Mouse (Mus musculus) heart, postnatal 10 days (tissue): ENCODE results near the gene Rhbdd3. TPM values are rescaled to one million over a fixed set of nuclear protein-coding genes. Genes with fewer than 3 reads are reported as not detected.

Experiments used
- DNase-seq, 2 experiments: peaks; one replicate each; pipeline ENCODE4 v3.0.0; 2021
- intact Hi-C: fragments of 180-260 bp; cut with DNase I; formaldehyde crosslinking; loops from one replicate; pipeline ENCODE4 v1.15.1; 2025
- total RNA-seq, 2 experiments: library from RNA; stranded (reverse); gene quantifications; 2 replicates each; pipeline ENCODE4 v1.2.3; 2021

Rhbdd3 gene
- total RNA-seq, 2 experiments from 2014 or later = 19.7 to 19.9 TPM

DNA sequence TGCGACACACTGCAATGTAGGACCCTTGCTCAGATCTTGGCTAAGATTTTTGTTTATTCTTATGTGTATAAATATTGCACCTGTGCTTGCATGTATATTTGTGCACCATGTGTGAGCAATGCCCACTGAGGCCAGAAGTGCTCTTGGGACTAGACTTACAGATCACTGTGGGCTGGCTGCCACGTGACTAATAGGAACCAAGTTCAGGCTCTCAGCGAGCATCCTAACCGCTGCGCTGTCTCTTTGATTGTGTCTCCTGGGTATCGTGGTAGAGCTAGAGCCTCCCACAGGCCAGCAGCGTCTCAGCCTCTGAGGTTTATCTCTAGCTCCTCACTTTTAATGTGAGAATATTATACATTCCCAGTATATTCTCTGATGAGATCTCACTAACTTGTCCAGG, 14.9 kb downstream of the Rhbdd3 start:
- DNase-seq = no peak
- intact Hi-C loops = no loop called here

DNA sequence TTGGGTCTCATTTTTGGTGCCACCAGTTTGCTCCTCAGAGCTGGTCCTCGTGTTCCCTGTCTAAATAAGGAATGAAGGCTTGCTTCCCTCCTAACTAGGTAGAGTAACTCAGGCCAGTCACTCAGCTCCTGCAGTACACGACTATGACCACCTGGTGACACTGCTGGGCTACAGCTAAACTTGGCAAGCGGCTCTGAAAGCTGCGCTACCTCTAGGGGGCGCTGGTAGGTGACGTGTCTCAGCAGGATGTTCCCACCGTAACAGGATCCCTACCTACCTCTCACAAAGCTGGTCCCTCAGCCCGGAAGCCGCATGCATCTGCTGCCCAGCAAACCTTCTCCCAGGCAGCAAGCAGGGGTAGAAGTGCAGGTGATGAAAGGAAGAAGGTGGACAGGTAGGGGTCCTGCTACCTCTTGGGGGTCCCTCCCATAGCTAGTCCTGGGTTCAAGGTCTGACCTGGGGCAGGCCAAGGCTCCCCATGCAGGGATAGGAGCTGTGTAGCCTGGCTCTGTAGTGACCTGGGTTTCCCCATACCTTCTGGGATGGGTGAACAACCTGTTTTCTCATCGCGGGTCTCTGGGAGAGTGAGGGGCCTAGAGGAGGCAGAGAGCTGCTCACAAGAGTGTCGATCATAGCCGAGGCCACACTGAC, 16.3 kb downstream of the Rhbdd3 start:
- peak; percentile 88 to 95 for DNase-seq
- intact Hi-C loops = loop anchor here (5.0 kb wide), 4 partner anchors 62 to 362 kb away; no protein-coding TSS in a partner anchor

DNA sequence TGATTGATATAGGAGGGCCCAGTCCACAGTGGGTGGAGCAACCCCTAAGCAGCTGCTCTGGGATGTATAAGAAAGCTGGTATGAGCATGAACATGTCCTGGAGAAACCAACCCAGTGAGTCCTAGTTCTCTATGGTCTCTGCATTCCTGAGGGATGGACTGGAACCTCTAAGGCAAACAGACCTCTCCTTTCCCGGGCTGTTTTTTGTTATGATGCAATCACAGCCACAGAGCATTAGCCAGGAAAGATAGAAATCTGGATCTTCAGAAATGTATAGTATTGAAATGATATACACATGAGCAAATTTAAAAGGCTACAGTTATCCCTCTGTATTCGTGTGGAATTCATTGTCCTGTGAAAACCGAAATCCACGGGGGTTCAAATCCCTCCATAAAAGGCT, 27.0 kb downstream of the Rhbdd3 start:
- intact Hi-C loops = no loop called here
- no peak for DNase-seq

DNA sequence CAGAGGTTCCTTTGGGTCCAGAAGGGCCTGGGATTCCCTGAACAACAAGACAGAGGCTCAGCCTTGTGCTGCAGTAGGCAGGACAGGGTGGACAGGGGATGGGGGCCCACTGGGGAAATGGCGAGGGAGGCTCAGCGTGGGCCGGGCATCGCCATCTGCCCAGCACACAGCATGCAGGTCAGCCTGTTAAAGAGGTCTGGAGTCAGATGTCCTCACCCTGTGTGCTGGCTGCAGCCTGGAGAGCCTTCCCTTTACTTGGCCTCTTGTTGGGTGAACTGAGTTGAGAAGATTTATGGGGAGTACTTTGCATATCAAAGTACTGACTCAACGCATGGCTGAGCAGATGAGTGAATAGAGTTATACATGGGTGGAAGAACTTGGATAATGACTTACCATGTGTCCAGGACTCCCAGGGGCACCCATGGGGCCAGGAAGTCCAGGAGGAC, 30.3 kb downstream of the Rhbdd3 start:
- no peak for DNase-seq
- intact Hi-C loops = no loop called here

DNA sequence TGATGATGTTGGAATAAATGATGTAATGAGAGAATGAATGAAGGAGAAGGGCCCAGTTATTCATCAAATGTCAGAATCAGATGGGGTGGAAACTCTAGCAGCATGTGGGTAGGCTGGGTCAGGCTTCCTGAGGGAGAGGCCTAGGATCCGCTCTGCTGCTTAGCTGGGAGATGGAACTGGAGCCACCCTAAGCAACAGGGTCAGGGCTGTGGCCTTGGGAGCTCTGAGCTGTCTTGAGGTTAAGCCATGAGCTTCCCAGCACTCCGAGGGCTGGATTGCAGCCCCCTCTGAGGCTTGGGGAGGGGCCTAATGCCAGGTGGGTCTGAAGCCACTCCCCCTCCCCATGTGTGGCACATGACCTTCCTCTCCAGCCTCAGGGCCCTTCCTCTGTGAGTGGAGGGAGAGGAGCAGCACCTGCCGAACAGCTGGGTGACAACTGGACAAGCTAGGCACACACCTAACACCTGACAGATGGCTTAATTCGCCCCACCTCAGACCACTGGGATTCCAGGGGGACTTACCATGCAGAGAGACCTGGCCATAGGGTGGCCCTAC, 31.5 kb downstream of the Rhbdd3 start:
- intact Hi-C loops = no loop called here
- no peak for DNase-seq

DNA sequence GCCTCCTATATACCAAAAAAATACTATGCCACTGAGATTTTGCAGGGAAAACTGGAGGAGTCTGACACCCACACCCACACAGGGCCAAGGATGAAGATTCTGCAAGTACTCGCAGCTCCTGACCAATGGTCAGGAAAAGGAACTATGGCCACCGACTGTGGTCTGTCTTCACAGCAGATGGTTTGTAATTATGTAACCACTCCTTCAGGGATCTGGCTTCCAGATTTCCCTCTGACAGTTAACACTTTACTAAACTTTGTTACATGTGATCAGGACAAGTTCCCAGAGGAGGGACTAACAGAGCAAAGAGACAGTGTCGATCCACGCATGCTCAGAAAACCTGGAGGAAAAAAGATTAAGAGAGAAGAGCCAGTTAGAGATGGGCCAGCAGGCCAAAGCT, 34.0 kb downstream of the Rhbdd3 start:
- intact Hi-C loops = no loop called here
- DNase-seq = no peak

DNA sequence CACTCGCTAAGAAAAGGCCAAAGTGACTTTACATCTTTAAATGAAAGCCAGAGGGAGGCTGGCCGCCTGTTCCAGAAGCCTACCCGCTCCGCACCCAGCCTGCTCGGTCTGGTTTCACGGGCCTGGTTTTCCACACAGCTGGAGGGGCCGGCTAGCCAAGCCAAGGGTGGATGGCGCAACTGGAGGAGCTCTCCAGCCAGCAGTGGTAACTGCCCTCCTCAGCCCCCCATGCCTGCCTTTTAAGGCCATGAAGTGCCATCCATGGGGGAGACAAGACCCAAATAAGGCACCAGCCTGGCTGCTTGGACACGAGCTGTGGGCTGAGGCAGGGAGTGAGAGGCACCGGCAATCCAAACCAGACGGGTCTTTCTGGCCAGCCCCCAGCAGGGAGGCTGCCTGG, 37.2 kb downstream of the Rhbdd3 start:
- intact Hi-C loops = no loop called here

DNA sequence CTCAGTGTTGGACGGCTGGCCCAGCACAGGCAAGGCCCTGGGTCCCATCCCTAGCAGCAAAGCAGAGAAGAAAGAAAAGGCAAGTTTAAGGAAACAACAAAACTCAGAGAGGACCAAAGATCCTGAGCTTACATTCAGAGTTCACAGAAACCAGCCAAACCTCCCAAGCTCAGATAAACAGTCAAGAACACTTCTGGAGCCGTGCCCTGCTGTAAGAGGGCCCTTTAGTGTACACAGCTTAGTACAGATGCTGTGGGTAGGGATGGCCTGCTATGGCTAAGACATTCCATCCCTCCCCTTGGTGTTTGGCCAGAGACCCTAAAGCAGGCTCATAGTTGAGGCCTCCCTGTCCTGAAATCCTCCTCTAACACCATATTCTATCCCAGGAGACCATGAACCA, 39.9 kb downstream of the Rhbdd3 start:
- no peak for DNase-seq
- intact Hi-C loops = no loop called here

More for the DNA sequence above, 37.2 kb downstream of the Rhbdd3 start:
- peak in 1 of 2 experiments; percentile 27 for DNase-seq

DNA sequence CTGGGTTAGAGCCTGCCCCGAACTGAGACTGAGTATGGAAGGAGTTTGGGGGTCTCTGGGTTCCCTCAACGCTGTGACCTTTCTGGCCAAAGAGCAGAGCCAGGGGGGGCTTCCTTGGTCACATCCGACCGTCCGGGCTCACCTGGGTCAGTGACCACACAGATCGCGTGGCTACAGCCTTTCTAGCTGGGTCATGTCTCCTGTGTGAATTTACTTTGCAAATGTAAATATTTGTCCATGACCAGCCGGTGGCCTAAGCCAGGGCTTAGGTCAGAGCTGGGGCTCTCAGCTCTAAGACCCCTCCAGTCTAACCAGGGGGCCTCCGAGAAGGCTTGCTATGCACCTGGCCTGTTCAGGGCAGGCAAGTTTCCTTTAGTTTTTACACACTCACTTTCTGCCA, 40.6 kb downstream of the Rhbdd3 start:
- no peak for DNase-seq
- intact Hi-C loops = no loop called here

DNA sequence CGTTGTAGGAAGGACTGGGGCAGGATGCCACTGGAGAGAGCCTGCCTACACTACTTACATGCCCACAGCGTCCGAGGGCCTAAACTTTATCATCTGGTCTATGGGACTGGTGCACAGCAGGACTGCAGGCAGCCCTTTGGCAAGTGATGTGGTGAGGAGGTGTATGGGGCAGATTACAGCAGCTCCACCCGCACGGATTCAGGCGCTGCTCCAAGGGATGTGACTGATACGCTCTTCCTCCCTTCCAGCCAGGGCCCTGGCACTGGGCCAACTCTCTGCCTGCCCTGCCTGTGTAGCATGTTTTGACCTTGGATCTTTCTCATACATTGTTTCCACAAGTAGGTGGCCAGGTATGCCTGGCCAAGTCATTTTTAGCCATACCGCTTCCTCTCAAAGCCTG, 41.9 kb downstream of the Rhbdd3 start:
- DNase-seq = peak; percentile 88
- intact Hi-C loops = no loop called here

DNA sequence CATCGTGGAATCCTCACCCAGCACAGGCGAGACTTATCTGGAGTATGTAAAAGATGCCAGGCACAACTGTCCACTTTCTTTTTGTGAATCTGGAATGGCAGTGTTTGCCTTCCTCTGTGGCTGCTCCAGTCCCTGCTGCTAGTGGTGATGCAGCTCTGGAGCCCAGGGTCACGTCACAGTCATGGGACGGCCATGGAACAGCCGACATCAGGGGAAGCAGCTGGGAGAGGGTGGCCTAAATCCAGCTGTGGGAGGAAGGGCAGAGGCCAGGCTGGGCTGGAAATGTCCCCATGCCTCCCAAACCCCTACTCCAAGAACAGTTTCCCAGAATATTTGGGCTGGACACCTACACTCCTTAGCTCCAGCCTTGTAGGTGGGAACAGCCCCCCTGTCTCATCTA, 42.5 kb downstream of the Rhbdd3 start:
- intact Hi-C loops = no loop called here
- DNase-seq = peak; percentile 47 to 57

DNA sequence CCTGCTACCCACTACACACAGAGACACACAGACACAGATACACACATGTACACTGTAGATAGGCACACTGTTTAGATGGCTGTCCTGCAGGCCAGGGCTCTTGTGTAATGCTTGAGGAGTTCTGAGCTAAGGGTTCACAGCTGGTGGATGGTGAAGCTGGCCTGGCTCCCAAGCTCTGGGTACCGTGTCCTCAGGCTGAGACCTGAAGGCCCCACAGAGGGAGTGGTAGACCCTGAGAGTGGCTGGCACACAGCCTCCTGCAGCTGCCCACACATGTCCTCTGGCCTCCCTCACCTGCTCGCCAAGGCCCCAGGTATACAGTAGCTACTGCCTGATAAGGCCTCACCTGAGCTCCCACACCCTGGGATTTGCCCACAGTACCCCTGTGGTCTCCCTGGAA, 43.2 kb downstream of the Rhbdd3 start:
- intact Hi-C loops = no loop called here

DNA sequence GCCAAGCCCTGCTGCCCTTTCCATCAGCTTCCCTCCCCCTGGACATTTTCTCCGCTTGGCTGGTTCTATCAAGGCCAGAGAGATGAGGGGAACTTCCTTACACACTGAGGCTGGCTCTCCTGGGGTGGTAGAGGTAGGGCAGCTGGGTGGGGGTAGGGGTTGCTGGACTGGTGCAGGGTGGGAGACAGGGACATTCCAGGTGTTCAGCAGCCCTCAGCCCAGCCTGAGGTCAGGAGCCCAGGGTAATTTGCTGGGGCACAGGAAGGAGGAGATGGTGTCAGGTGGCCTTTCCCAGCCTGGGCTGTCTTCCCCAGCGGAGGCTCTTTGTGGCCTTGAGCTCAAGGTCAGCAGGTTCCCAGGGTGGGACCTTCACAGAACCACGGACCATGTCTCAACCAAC, 46.9 kb downstream of the Rhbdd3 start:
- intact Hi-C loops = no loop called here
- no peak for DNase-seq

More for the DNA sequence above, 43.2 kb downstream of the Rhbdd3 start:
- no peak for DNase-seq

DNA sequence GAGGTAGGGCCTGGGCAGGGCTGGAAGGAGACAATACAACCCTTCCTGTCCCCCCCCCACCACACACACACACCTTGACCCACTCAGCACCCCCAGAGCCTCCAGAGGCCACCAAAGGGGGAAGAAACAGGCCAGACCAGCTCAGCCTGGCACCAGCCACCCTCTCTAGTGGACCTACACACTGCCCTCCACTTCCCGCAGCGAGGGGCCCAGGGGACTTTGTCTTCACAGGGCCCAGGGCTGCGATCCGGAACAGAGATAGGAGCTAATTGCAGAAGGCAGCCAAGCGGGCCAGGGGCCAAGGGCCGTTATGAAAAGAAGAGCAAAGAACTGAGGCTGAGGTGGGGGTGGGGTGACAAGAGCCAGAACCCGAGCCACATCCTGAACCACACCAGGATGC, 50.5 kb downstream of the Rhbdd3 start:
- no peak for DNase-seq
- intact Hi-C loops = no loop called here

DNA sequence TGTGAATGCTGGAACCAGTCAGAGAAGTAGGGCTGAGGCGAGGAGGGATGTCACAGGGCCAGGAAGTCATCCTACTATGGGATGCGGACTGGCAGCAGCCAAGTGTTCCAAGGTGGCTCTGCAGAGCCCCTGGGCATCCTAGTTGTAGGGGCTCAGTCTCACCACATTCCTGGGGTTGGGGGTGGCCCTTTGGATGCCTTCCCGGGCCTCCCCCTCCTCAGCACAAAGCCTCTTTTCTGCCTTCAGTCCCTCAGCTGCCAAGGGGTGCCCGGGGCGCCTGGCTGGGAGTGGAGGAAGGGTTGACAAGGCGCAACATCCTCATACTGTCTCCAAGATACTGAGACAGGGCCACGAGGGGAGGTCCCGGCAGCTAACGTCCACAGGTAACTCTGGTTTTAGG, 51.2 kb downstream of the Rhbdd3 start:
- intact Hi-C loops = no loop called here
- DNase-seq = no peak

DNA sequence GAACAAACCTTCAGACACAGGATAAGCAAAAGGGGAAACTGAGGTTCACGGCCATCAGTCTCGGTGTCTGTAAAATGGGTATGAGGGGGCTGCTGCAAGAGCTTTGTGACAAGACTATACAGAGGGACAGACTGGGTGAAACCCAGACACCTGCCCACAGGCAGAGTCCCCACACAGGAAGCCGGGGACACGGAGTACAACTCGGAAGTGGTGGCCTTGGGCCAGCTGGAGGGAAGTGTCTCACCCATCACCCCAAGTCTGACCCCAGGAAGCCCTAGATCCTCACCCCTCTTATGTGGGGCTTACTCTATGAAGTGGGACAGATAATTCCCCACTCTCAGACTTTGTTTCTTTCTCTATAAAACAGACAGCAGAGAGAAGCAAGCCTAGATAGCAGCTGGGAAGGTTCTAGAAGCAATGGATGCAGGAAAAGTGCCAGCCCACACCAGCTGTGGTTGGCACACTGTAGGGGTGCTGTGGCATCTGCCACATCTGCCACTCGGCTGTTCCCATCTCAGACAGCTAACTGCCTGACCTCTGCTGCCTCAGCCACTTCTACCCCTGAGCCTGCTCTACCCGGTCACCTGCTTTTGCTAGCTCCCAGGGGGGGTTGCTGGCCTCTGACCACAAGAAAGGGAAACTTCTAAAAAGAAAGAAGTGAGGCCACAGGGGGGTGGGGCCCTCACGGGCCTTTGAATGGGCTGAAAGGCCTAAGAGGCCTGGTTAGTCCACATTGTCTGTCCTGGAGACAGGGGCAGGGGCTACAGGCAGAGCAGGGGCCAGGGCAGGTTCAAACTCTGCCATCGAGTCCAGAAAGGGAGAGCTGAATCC, 51.9 kb downstream of the Rhbdd3 start:
- intact Hi-C loops = no loop called here
- no peak for DNase-seq

DNA sequence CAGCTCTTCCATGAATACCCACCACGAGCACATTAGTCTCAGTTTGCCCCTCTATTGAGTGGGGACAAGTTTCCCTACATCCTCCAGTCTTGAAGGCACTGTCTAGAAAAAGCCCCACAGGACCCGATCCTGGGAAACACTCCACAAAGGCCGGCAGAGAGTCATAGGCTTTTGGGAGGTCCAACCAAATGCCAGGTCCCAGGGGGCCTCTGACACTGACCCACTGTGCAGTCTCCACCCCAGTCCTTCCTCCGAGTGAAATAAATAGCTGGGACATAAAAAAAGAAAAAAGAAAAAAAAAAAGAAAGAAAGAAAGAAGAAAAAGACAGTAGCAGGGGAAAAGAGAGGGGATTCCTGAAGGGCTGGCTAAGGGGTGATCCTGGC, 52.5 kb downstream of the Rhbdd3 start:
- intact Hi-C loops = no loop called here
- no peak for DNase-seq

DNA sequence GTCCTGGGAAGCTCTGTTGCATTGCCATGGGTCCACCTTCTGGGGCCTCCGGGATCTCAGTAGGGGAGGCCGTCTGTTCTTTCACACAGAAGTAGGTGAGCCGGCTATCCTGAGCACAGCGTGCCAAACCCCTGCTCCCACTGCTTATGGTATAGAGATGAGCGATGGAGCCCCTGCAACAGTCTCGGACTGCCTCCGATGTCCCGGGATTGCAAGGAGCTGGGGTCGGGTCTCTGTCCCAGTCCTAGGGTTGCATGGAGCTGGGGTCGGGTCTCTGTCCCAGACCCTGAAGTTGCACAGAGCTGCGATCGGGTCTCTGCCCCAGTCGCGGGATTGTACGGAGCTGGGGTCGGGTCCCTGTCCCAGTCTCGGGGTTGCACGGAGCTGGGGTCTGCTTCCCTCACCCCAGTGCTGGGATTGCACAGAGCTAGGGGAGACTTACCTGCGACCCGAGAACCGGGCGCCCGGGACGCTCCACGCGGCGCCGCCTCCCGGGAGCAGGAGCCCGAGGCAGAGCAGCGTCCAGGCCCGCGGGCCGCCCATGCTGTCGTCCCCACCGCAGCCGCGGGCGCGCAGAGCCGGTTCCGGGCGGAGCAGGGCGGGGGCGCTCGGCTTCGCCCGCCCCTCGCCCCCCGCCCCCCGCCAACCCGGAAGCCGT, 53.1 kb downstream of the Rhbdd3 start, which contains the start of gene Emid1:
Emid1 (minus strand) TSS at position 578 of the 658 bp plus-strand sequence.
- no peak for DNase-seq
- intact Hi-C loops = no loop called here

DNA sequence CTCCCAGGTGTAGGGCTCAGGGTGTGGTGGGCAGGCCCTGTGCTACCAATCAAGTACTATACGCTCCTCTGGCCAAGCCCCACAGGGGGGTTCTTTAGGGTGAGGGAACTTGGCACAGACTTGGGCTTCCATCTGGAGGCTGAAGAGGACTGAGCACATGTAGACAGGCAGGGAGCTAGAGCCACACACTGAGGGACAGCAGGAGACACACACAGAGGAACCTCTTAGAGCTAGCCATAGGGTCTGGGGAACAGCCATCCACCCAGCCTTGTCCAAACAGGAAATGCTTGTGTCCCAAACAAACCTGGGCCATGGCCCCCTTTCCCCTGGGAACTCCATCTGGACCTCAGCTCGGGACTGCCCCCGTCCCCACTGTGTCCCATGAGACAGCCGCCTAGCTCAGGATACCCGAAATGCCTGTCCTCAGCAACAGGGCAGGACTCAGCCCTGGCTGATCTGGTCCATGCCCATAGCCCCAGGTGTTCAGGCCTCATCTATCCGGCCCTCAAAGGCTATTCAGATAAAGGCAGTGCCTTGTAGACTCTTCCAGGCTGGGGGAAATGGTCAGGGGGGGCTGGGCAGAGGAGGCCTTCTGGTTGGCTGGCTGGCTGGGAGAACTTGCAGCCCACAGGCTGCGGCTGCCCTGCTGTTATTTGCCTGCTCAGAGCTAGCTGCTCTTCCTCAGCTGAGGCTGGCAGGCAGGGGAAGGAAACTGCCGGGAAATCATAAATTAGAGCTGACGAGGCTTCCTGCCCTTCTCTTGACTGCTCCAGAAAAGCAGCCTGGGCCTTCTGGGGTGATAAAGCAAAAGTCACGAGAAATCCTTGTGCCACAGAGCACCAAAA, 56.5 kb downstream of the Rhbdd3 start:
- DNase-seq = peak; percentile 37 to 45
- intact Hi-C loops = no loop called here
